Mouse (Mus musculus) hindbrain, embryonic 12.5 days (tissue): ENCODE data around the gene Hoxb13. TPM values are rescaled to one million over a fixed set of nuclear protein-coding genes. Genes with fewer than 3 reads are reported as not detected.

Experiments used
- ATAC-seq: fragments of 200-750 bp; cut with Nextera tagmentation; 2 replicates; pipeline ENCODE4 v1.8.0; 2017; ENCODE audit warnings: moderate TSS enrichment; ENCODE audit not compliant: low FRiP score
- H3K27ac ChIP-seq: fragments of 300-500 bp; sonication (generic); 2 replicates; pipeline ENCODE4 v1.5.1; 2016; ENCODE audit warnings: mild to moderate bottlenecking
- H3K27me3 ChIP-seq: fragments of 300-500 bp; sonication (generic); 2 replicates; pipeline ENCODE4 v1.6.1; 2016; ENCODE audit warnings: mild to moderate bottlenecking
- H3K36me3 ChIP-seq: fragments of 300-500 bp; sonication (generic); 2 replicates; pipeline ENCODE4 v1.6.1; 2016; ENCODE audit warnings: mild to moderate bottlenecking
- H3K4me1 ChIP-seq: fragments of 300-500 bp; sonication (generic); 2 replicates; pipeline ENCODE4 v1.6.1; 2016
- H3K4me2 ChIP-seq: fragments of 300-500 bp; sonication (generic); replicated peaks from 2 replicates; pipeline ENCODE4 v1.6.1; 2016; ENCODE audit warnings: mild to moderate bottlenecking
- H3K4me3 ChIP-seq: fragments of 300-500 bp; sonication (generic); 2 replicates; pipeline ENCODE4 v1.5.1; 2016; ENCODE audit warnings: mild to moderate bottlenecking
- H3K9ac ChIP-seq: fragments of 300-500 bp; sonication (generic); 2 replicates; pipeline ENCODE4 v1.6.1; 2016; ENCODE audit warnings: mild to moderate bottlenecking, moderate library complexity
- H3K9me3 ChIP-seq: fragments of 300-500 bp; sonication (generic); replicated peaks from 2 replicates; pipeline ENCODE4 v1.6.1; 2016; ENCODE audit warnings: mild to moderate bottlenecking
- WGBS: fragments of 180-500 bp; shearing (Covaris S2); methylation state at CpG from one replicate; pipeline ENCODE4 v1.1.7; 2016; 5-methylcytosine and 5-hydroxymethylcytosine counted together
- polyA plus RNA-seq: library from polyadenylated mRNA; unstranded; fragments of >200 nt; fragmentation: Nextera tagmentation; extraction: Ambion mirVana; gene quantifications from 2 replicates; pipeline ENCODE4 v1.2.1, GENCODE M21; 2016

Gene Hoxb13
- polyA plus RNA-seq, 1 experiment from 2014 or later: not detected

DNA sequence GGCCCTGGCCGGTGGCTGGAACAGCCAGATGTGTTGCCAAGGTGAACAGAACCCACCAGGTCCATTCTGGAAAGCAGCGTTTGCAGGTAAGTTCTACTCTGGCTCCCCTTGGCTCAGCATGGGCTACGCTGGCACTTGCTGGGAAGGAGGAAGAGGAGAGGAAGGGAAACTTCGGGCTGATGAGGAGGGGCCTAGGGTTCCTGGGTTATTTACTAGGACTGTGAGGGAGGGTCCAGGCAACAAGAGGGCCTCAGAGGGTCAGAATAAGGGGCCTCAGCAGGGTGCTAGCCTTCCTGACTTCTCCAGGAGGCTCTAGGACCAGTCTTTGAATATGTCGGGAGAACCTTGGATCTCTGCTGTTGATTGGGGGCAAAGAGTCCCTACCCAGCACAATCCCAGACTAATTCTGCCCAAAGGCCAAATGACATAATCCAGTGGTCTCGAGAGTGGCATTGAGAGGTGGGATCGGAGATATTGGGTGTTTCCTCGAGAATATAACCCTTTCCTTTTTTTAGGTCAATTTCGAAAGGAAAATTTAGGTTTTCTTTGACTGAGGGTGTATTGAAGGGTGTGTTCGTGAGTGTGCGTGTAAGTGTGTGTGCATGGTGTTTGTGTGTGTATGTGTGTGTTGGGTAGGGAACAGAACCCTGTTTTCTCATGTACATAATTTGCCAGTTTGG is 985 bp downstream of the Hoxb13 start:
- Histone ChIP-seq H3K9ac (no peak overlapping the region), H3K4me3 (no peak overlapping the region), H3K4me1 (no peaks in the 10 kb centered on the region), H3K27ac (no peak overlapping the region), H3K27me3 (peaks cover 100% of the 10 kb centered on the region), H3K36me3 (no peaks in the 10 kb centered on the region), H3K9me3 (no peaks in the 10 kb centered on the region), H3K4me2 (no peak overlapping the region)
- 9% methylated on average over 11 of the region's 11 CpGs for WGBS
- no peak for ATAC-seq

DNA sequence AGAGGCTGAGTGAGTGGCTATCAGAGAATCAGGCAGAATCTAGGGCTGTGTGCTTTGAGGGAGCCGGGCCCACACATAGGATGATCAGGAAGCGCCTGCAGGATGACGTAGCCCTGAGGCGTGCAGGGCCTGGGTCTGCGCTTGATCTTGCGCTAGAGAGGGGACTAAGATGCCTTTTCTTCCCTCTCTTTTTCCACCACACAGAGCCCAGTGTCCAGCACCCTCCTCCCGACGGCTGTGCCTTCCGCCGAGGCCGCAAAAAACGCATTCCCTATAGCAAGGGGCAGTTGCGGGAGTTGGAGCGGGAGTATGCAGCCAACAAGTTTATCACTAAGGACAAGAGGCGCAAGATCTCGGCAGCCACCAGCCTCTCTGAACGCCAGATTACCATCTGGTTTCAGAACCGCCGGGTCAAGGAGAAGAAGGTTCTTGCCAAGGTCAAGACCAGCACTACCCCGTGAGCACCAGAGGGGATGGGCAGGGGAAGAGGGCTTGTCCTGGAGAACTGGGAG is 1.7 kb downstream of the Hoxb13 start:
- Histone ChIP-seq H3K27ac (no peak overlapping the region), H3K4me2 (no peak overlapping the region), H3K36me3 (no peaks in the 10 kb centered on the region), H3K27me3 (peaks cover 100% of the 10 kb centered on the region), H3K9ac (no peak overlapping the region), H3K4me3 (no peak overlapping the region), H3K9me3 (no peaks in the 10 kb centered on the region), H3K4me1 (no peaks in the 10 kb centered on the region)
- ATAC-seq: no peak
- WGBS: 2% methylated on average over 20 of the region's 20 CpGs

DNA sequence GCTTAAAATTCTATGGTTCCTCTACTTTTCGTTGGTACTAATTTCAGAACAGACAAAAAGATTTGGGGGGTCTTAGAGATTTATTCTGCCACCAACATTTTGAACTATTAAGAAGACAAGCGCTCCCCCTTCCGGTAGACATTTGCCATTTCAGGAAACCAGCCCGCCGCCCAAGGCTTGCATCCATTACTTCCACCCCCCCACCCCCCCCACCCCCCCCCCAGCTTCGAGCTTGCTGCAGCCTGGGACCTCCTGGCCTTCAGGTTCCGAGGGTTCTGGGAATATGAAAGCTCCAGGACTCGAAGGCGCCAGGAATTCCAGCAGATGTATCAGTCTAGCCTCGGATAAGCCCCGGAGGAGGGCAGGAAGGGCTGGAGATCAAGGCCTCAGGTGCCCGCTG is 4.5 kb downstream of the Hoxb13 start:
- WGBS: 2% methylated on average over 9 of the region's 12 CpGs

DNA sequence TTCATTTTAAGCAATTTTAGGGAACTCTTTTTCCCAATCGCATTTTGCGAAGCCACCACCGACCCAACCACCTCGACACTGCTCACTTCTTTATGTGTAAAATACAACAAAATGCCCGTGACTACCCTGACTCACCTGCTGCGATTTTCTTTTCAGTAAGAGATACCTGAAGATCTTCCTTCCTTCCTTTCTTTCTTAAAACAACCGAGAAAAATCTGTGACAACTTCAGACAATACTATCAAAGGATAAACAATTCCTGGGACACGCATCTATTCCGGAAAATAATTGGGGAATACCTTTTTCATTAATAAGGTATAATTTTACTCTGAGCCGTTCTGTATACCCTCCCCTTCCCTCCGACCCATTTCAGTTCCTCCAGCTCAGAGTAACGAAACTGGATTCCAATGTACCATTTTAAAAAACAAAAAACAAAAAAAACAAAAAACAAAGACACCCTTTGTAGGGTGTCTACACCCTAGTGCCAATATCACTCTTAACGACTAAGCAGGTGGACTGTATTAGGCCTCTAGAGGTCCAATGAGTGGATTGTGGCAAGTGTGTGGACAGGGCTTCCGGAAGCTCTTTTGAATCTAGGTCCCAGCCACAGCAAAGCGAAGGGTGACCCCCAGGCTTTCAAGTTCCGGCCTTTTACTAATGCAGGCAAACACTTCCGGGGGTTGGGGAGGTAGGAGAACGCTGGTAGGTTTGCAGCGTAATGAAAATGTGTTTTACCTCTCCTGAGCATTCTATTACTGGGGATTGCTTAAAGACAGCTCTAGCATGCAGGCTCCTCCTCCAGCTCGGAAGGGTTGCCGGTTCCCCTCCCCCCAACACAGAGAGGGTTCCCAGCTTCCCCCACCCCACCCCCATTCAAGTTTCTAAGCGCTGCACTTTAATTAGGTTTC is 5.3 kb downstream of the Hoxb13 start:
- Histone ChIP-seq H3K27ac (no peak overlapping the region), H3K4me3 (no peak overlapping the region), H3K9me3 (no peaks in the 10 kb centered on the region), H3K4me1 (no peaks in the 10 kb centered on the region), H3K4me2 (no peak overlapping the region), H3K9ac (no peak overlapping the region), H3K36me3 (no peaks in the 10 kb centered on the region), H3K27me3 (peaks cover 99% of the 10 kb centered on the region)
- 2% methylated on average over 22 of the region's 22 CpGs for WGBS
- ATAC-seq: no peak

More for the DNA sequence above, 4.5 kb downstream of the Hoxb13 start:
- Histone ChIP-seq H3K9me3 (no peaks in the 10 kb centered on the region), H3K4me1 (no peaks in the 10 kb centered on the region), H3K4me3 (no peak overlapping the region), H3K36me3 (no peaks in the 10 kb centered on the region), H3K4me2 (no peak overlapping the region), H3K27me3 (peaks cover 99% of the 10 kb centered on the region), H3K27ac (no peak overlapping the region), H3K9ac (no peak overlapping the region)
- no peak for ATAC-seq

DNA sequence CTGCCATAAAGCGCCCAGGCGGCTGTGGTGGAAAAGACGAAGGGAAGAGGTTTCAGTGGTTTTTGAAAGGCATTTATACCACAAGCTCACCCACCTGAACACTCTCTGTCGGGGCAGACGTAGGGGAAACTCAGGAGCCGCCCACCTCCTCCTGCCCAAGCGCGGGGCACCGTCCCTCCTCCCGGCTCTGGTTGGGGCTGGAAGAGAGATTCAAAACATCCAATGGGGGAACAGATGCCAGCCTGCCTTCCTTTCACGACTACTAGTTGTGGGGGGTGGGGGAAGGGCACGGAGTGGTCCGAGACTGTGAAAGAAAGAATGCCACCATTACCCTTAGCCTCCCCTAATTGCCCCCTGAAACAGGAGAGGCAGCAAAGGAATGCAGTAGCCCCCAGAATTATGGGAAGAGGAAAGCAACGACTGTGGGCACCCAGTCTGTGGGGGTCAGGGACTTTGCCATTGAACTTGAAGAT is 6.1 kb downstream of the Hoxb13 start:
- Histone ChIP-seq H3K36me3 (no peaks in the 10 kb centered on the region), H3K4me2 (no peak overlapping the region), H3K4me3 (no peak overlapping the region), H3K9me3 (no peaks in the 10 kb centered on the region), H3K4me1 (no peaks in the 10 kb centered on the region), H3K9ac (no peak overlapping the region), H3K27me3 (peaks cover 99% of the 10 kb centered on the region), H3K27ac (no peak overlapping the region)
- ATAC-seq: no peak
- WGBS: 2% methylated on average over 14 of the region's 14 CpGs

DNA sequence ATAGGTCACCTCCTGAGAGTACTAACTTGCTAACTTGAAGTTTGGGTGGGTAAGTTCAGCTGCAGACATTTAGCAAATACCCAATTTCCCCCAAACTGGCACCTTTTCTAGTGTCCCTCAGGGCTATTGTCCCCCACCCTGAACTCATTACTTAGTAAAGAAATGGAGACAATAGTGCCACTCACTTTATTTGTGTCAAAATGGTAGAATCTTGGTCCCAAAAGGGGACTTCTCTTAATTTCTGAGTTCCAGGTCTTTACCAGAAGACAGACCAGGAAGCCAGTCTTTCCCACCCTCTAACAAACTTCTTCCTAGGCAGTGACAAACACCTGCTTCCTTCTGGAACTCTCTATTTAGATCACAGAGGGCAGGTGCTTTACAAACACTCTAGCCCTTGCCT is 7.6 kb downstream of the Hoxb13 start:
- no peaks in the 10 kb centered on the region for H3K36me3 ChIP-seq
- H3K27ac ChIP-seq: no peak overlapping the region
- no peak overlapping the region for H3K4me2 ChIP-seq
- H3K9ac ChIP-seq: no peak overlapping the region
- no peaks in the 10 kb centered on the region for H3K4me1 ChIP-seq
- H3K27me3 ChIP-seq: peaks cover 99% of the 10 kb centered on the region
- ATAC-seq: no peak
- no peaks in the 10 kb centered on the region for H3K9me3 ChIP-seq
- H3K4me3 ChIP-seq: no peak overlapping the region

DNA sequence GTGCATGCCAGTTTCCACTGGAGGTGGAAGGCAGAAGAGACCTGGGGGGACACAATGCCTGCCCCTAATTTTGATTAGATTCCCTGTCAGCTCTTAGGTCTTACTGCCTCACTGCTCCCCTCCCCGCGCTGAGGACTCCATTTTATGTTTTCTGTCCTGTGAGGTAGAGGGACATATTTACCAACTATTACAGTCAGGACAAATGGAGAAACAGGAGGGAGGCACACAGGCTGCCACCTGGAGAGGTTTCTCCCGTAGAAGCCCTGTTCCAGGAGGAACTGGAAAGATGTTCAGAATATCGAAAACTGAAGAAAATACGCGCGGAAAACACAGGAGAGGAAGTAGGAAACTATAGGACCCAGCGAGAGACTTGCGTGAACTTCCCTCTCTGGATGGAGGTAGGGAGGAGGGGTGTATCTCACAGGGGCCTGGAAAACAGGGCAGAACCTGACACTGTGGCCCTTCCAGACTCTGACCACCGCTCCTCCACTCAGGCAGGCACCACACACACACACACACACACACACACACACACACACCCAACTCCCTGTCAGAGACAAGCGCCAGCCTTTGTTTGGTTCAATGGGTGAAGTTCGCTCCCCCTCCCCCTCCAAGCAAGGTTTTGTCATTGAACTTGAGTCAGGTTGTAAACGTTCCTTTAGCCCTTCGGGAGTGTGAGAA is 8.4 kb downstream of the Hoxb13 start:
- WGBS: 2% methylated on average over 13 of the region's 14 CpGs
- Histone ChIP-seq H3K9ac (no peak overlapping the region), H3K4me1 (no peaks in the 10 kb centered on the region), H3K27ac (no peak overlapping the region), H3K4me3 (no peak overlapping the region), H3K27me3 (peaks cover 99% of the 10 kb centered on the region), H3K9me3 (no peaks in the 10 kb centered on the region), H3K4me2 (no peak overlapping the region), H3K36me3 (no peaks in the 10 kb centered on the region)
- no peak for ATAC-seq

DNA sequence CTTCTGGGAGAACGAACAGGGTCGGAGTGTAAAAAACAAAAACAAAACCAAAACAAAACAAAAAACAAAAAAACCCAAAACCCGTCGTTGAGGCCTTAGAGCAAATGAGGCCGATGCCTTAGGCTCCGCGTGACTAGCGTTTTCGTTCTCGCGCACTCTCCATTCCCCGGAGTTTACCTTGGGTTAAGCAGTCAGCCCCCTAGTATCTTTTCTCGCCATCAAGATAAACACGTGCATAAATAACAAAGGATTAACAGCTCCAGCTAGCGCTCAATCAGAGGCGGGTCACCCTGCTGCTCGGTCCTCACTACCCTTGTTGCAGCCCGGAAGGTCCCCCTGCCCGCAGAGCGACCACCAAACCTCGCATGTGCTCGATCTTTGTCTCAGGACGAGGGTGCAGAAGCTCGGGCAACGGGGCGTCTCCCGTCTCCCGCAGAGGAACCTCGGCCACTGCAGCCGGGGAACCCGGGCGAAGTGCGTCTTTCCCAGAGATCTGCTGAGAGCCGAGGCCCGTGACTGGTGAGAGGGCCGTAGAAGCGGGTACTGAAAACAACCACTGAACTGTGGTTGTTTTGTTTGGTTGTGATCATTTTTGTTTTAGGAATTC is 9.2 kb downstream of the Hoxb13 start:
- Histone ChIP-seq H3K27ac (no peak overlapping the region), H3K9ac (no peak overlapping the region), H3K4me3 (no peak overlapping the region), H3K4me1 (no peaks in the 10 kb centered on the region), H3K4me2 (no peak overlapping the region), H3K27me3 (peaks cover 99% of the 10 kb centered on the region), H3K36me3 (no peaks in the 10 kb centered on the region), H3K9me3 (no peaks in the 10 kb centered on the region)
- WGBS: under 1% methylated on average over 37 of the region's 37 CpGs
- no peak for ATAC-seq

DNA sequence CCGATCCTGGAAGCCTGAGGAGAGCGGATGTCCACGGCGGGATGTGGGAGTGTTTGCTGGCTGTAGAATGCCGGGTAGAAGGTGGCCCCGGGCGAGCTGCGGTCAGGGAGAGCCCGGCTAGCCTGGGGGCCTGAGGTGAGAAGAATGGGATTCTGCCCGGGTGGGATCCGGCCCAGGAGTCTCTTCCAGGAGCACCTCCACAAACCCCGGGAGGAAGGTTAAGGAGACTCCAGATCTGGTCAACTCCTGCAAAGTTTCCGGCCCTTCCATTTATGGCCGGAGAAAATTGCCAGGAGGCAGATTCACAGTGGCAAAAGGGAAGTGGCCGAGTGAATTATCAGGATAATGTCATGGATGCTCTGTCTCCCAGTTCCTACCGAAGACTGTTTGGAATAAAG is 9.7 kb downstream of the Hoxb13 start:
- Histone ChIP-seq H3K4me3 (no peak overlapping the region), H3K9me3 (no peaks in the 10 kb centered on the region), H3K4me2 (no peak overlapping the region), H3K9ac (no peak overlapping the region), H3K4me1 (no peaks in the 10 kb centered on the region), H3K27ac (no peak overlapping the region), H3K36me3 (no peaks in the 10 kb centered on the region), H3K27me3 (peaks cover 99% of the 10 kb centered on the region)
- no peak for ATAC-seq
- WGBS: 2% methylated on average over 16 of the region's 16 CpGs

DNA sequence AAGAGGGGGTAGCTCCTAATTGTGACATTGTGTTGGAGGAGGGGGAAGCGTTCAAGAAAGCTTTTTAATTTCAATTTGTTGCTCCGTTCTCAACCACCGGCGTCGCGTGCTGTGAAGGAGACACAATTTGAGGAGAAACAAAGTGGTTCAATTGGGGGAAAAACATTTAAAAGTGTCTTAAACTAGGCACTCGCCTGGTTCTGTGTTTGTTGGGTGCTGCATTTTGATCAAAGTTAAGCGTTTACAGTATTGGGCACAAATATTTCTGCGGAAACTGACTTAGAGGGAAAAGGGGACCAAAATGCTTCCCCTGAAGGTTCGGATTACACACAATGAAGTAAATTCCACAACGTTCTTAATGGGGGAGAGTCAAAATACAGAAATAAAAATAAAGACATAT is 10.2 kb downstream of the Hoxb13 start:
- H3K4me2 ChIP-seq: no peak overlapping the region
- H3K9ac ChIP-seq: no peak overlapping the region
- no peaks in the 10 kb centered on the region for H3K9me3 ChIP-seq
- no peak overlapping the region for H3K27ac ChIP-seq
- no peak overlapping the region for H3K4me3 ChIP-seq
- no peaks in the 10 kb centered on the region for H3K4me1 ChIP-seq
- no peaks in the 10 kb centered on the region for H3K36me3 ChIP-seq
- ATAC-seq: no peak
- H3K27me3 ChIP-seq: peaks cover 99% of the 10 kb centered on the region
- WGBS: 3% methylated on average over 11 of the region's 11 CpGs

DNA sequence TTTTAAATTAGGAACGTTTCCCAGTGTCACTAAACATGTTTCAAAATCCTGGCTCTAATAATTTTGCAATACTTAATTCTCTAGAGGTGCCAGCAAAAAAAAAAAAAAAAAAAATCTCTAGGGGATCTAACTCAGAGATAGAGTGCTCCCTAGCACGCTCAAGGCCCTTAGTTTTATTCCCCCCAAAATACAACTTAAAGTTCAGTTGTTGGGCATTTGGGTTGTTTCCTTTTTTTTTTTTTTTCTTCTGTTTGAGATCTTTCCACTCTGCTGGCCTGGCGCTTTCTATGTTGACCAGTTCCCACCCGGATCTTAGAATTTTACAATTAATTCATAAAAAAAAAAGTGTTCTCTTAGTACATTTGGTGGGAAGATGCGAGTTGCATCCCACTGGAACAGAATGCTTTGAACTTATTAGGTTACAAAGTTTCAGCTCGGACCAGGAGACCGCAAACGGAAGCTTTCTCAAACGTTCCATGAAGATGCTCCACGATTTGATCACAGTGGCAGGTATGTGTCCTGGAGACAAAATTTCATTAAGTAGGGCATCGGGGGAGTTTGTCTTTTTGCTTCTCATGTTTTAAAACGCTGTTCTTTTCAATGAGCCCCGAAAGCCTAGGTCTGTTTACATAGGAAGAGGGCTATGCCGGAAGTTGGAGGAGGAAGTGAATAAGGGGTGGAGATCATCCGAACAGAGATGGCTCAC is 11.5 kb downstream of the Hoxb13 start:
- Histone ChIP-seq H3K4me2 (no peak overlapping the region), H3K9ac (no peak overlapping the region), H3K27me3 (peaks cover 94% of the 10 kb centered on the region), H3K9me3 (no peaks in the 10 kb centered on the region), H3K4me3 (no peak overlapping the region), H3K36me3 (no peaks in the 10 kb centered on the region), H3K27ac (no peak overlapping the region), H3K4me1 (no peaks in the 10 kb centered on the region)
- no peak for ATAC-seq
- 4% methylated on average over 15 of the region's 15 CpGs for WGBS
